Mouse (Mus musculus): ENCODE data around the gene Rspo3.

Rspo3 gene

GRCm38 (mm10) chr10:29432935-29433453 lies 102.7 kb downstream of the Rspo3 start:
- no peak for DNase-seq

DNA sequence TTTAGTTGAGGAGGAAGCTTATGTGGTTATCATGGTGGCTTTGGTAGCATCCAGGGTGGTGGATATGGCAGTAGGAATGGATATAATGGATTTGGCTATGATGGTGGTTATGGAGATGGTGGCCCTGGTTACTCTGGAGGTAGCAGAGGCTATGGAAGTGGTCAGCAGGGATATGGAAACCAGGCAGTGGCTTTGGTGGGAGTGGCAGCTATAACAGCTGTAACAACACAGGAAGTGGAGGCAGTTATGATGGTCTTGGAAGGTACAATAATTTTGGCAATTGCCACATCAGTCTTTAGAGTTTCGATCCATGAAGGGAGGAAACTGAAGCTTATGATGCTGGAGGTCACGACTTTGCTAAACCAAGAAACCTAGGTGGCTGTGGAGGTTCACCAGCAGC lies 109.0 kb downstream of the Rspo3 start:
- DNase-seq = no peak

DNA sequence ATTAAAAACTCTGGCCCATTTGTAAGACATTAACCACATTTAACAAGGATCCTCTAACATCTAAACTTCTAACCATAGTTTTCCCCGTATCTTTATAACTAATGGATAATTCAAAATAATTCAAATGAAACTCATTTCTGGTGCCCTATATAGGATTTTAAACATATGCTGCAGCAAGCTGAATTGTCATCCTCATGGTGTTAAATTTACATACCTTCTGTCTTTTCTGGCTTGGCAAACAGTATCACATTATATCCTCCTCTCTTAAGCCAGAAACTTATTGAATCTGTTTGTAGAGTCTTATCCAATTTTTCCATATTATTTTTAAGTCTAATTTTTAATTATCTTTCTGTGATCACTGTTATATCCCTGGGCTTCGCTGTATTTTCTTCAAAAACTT lies 111.1 kb downstream of the Rspo3 start:
- no peak for DNase-seq

GRCm38 (mm10) chr10:29414361-29414760 lies 121.3 kb downstream of the Rspo3 start:
- DNase-seq = no peak

- no peak for DNase-seq
These were observed 132.9 kb downstream of the Rspo3 start for GRCm38 (mm10) chr10:29402656-29403268.
